Mouse (Mus musculus) brain, adult 10 weeks (tissue): ENCODE data around the gene Hoxa3. TPM values are rescaled to one million over a fixed set of nuclear protein-coding genes. Genes with fewer than 3 reads are reported as not detected.

Source experiments
- polyA plus RNA-seq: library from polyadenylated mRNA; stranded (reverse); fragments of 350-450 nt; fragmentation: Illumina TruSeq; extraction: RNeasy Lipid Tissue Mini Kit (QIAGEN cat#74804); gene quantifications from one replicate; pipeline ENCODE4 v1.2.3, GENCODE M21; 2015; ENCODE audit warnings: low read depth, low replicate concordance

The Hoxa3 gene
- not detected for polyA plus RNA-seq

DNA sequence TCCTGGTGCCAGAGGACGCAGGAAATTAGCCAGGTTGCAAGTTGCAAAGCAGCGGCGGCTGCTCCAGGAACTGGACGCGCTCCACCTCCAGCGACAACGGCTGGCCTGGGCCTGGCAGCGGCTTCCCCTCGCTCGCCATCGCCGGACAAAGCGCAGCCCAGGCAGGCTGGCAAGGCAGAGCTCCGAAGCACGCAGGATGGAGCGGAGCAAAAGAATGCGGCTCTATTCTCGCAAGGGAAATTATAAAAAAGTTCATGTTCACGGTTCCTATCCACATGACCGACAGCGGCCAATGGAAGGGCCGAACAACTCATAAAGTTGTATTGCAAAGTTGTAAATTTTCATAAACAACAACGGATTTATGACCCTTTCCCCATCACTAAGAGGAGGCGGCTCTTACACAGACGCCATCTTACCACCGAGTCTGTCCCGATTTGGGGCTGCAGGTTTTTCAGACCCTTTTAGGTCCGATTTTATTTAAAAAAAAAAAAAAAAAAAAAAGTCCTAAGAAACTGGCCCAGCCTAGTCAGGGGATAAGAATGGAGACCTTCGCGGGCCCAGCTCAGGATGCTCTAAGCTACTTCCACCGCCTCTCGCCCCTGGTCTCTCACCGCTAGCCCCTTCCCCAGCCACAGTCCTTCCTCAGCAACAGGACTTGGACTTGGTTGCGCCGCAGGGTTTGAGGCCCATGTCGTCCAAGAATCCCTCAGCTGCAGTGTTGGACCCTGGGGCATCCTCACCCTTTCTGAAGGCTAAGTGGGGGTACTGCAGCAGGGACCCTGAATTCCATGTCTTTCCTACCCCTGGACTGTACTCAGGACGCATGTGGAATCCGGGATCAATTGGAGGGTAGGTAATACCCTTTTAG lies at the start of gene Hoxa3, which contains the start of gene Gm28308:
Hoxa3 (minus strand) TSS at position 218 of the 868 bp plus-strand sequence.
Gm28308 (minus strand) TSS at position 221 of the 868 bp plus-strand sequence.

DNA sequence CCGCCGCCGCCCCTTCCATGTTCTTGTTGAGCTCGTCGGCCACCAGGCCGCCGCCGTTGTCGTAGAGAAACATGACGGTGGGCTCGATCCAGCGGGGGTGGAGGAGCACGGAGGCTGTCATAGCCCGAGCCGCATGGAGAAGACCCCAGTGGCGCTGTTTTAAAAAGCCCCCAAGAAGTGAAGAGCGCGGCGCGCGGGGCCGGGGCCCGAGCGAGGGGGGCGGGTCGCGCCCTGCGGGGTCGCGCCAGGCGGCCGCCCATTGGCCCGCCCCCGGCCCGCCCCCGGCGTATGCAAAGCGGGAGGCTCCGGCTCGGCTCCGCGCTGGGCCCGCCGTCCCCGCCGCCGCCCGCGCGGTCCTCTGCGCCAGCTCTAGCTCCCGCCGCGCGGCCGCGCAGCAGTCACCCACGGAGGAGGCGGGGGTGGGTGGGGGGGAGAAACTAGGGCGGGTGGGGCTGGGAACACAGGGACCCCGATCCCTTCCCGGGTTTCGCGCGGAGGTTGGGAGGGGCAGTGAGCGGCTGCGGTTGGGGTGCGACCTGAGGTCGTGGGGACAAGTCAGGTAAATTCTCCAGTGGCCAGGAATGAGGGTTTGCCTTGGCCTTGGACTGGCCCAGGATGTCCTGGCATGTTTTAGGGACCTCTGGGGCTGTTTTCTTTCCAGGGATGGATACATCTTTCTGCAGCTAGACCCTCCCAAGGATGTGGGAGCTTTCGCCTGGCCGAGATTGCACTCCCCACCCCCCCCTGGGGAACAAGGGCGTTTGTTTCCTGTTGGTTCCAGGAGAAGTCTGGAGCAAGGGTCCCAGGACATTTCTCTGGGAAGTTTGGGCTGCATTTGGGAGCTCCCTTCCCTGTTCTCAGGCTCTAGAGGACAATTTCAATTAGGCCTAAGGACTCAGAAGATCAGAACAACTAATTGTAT lies 47.8 kb upstream of the Hoxa3 start, which contains the start of gene Hoxa13:
Hoxa13 (minus strand) TSS at position 227 of the 922 bp plus-strand sequence.

DNA sequence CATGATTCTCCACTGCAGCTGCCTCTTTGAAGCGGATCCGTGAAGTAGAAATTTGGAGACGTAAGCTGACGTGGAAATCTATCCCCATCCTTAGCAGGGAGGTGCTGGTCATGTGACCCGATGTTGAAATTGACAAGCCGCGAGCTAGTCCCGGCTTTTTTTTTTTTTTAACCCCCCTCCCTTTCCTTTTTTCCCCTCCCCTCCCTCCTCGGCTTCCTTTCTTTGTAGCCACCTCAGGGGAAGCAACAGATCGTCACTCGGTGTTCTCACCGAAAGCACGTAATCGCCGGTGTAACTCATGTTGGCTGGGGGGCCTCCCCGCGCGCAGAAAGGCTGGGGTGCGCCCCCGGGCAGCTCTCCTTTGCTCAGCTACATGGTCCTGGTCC lies 32.6 kb upstream of the Hoxa3 start, which contains the start of gene Hoxa11:
Hoxa11 (minus strand) TSS at position 54 of the 386 bp plus-strand sequence.

DNA sequence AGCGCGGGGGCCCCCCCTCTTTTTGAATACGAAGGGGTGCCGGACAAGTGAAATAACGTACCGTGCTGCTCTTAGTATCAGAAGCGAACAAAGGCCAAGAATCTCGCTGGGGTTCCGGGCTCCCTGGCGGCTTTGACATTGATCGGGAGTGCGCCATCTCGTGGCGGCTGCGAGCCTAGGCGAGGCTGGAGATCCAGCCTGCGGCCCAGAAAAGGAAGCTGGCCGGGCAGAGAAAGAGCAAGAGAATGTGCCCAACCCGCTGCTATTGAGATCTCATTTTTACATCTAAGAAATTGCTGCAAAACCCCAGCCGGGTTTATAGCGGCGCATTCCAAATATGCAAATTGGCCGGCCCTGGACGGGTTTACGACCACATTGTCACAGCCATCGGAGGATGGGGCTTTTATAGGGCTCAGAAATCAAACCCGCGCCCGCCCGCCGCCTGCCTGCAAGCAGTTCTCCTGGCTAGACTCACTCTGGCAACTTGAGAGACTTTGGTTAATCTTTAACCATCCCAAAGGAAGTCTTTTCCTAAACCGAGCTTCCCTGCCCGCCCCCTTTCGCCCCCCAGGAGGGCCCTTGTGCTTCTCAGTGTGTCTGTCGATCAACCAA lies 27.4 kb upstream of the Hoxa3 start, which contains the start of gene Hoxa10:
Hoxa10 (minus strand) TSS at position 466 of the 612 bp plus-strand sequence.

DNA sequence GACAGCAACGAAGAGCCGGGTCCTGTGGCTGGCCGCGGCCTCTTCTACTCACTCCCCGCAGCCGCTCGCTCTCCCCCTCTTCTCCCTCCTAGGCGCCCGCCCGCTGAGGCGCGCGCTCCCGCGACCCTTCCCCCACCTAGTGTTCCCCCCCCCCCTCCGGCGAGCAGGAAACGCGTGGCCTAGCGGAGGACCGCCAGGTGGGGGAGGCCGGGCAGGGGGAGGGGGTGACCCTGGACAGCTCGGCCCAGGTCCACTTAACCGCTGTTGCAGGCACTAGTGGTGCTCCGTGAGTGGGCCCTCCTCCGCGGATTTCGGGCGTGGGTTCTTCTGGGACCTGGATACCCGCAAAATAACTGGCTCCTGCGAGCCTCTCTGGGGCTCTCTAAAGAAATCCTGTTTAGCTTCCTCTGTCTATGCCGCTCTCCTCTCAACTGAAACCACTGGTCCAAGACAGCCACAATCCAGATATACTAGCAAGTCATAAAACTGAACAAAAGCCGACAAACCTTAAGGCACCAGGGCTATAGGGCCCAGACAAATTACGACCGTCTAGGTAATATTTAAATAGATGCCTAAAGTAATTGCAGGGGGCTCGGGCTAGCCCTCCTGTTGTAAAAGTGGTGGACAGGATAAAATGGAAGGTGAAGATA lies 17.5 kb upstream of the Hoxa3 start, which contains the start of gene Hoxa9:
Hoxa9 (minus strand) TSS at position 574 of the 650 bp plus-strand sequence.

DNA sequence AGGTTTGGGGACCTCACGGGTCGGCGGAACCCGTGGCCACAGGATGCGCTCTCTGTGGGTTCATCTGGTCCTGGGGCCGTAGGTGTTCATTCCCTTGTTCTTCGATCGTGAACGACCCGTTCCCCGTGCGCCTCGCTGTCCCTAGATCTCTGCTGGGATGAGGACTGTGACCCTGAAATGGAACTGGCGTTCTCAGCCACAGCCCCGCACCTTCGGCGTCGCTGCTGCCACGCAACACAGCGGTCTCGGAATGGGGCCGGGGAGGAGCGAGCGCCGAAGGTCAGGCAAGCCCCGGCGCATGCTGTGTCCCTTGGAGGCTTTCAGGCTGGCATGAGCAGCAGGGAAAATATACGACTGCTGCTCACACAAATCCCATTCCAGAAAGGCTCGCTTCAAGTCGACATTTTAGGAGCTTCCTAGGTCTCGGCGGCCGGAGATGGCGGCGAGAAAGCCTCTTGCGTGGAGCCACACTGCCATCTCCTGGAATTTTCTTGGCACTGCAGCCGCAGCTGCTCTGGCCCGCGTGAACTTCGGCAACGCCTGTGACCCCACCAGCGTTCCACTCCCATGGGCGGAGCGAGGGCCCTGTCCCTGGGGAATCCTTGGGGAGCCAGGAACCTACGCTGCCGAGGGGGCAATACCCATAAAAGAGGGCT lies 8.3 kb upstream of the Hoxa3 start, which contains the start of gene Hoxa7:
Hoxa7 (minus strand) TSS at position 518 of the 656 bp plus-strand sequence.

DNA sequence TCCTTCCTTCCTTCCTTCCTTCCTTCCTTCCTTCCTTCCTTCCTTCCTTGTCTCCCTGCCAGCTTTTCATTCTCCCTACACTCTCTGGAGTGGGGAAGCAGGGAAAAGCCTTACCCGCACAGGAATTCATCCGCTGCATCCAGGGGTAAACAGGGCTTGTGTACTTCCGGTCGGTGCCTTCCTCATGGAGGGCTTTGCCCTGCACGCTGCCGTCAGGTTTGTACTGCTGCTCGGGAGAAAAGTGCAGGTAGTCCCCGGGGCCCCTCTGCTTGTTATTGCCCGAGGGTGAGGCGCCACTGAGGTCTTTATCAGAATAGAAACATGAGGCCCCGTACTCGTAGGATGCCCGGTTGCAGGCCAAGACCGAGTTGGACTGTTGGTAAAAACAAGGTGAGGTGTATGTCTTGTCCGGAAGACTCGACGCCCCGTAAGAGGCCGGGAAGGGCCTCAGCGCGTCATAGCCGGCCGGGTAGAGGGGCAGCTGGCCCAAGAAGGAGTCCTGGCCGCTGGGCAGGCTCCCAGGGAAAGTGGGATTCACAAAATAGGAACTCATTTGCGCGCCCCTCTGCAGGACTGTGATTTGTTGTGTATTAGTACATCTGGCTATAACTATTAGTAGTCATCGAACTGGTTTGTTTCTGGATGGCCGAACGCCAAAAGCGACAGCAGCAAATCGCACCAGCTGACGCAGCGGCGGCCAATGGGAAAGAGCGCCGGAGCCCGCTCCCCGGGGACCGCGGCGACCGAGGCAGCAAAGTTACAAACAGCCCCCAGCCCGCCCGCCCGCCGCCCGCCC lies 4.9 kb downstream of the Hoxa3 start, which contains the start of gene Hoxa6:
Hoxa6 (minus strand) TSS at position 651 of the 796 bp plus-strand sequence.

DNA sequence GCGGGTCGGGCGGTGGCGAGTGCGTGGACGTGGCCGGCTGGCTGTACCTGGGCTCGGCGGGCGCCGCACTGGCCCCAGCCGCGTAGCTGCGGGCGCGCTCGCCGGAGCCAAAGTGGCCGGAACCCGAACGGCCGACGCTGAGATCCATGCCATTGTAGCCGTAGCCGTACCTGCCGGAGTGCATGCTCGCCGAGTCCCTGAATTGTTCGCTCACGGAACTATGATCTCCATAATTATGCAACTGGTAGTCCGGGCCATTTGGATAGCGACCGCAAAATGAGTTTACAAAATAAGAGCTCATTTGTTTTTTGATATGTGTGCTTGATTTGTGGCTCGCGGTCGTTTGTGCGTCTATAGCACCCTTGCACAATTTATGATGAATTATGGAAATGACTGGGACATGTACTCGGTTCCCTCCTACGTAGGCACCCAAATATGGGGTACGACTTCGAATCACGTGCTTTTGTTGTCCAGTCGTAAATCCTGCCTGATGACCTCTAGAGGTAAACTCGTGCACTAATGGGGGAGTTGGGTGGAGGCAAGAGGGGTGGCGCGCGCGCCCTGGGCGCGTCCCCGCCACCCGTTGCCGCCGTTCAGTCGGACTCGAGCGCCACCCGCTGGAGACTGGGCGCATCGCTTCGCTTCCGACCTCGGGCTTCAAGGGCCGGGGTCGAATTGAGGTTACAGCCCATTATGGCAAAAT lies 8.9 kb downstream of the Hoxa3 start, which contains the start of gene Hoxa5:
Hoxa5 (minus strand) TSS at position 538 of the 703 bp plus-strand sequence.

DNA sequence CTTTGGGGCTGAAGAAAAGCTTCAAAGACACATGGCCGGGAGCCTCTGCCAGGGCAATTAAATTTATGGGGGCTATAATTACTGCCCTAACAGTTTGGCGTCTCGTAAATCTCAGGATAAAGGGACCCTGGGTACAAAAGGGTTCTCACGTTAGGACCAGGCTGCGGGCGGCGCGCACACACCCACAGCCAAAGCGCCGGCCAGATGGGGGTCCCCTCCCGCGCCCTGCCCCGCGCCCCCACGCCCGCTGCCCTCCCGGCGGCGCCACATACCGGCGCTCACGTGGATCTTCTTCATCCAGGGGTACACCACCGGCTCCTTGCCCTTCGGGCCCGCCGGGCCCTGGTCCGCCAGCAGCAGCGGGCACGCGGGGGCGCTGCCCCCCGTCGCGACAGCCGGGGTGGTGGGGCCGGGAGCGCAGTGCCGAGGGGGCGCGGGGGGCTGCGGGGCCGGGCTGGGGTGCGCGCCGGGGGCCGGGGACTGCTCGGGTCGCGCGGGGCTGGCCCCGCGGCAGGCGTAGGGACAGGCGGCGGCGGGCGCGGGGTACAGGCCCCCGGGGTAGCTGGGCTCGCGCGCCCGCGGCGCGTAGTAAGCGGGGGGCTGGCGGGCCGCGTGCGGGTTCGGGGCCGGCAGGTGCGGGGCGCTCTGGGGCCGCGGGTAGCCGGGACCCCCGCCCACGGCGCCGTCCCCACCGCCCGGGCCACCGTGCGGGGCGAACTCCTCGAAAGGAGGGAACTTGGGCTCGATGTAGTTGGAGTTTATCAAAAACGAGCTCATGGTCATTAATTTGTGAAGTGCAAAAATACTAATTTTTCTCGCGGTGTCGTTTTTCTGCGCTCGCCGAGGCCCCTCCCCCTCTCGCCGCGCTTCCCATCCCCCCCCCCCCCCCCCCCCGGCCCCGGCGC lies 22.0 kb downstream of the Hoxa3 start, which contains the start of gene Hoxa4:
Hoxa4 (minus strand) TSS at position 848 of the 905 bp plus-strand sequence.

DNA sequence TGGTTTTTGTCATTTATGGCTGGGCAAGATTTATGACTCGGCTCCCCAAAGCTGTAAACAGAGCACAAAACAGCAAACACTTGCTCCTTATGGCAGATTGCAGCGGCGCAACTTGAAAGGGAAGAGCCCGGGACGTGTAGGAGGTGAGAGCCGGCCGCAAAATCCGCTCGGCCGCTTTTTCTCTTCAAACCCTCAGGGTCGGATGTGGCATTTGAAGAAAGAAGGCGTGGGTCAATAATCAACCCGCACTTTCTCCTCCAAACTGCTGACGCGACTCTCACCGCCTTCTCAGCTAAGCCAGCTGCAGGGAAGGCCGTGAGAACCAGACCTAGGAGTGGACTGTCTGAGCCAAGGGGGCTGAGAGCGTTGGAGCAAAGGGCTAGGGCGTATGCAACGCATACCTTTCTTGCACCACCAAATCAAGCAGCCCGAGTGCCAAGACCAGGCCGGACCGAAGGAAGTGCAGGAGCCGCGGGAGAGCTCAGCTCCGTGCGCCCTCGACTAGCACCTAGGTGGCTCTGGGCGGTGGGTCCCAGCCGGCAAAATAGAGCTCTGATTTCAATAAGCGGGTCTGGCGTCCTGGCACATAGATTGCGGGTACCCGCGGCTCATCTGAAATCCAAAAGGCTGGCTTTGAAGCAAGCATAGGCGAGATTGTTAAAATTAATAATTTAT lies 35.9 kb downstream of the Hoxa3 start, which contains the start of gene 5730596B20Rik:
5730596B20Rik (plus strand) TSS at position 438 of the 675 bp plus-strand sequence.

DNA sequence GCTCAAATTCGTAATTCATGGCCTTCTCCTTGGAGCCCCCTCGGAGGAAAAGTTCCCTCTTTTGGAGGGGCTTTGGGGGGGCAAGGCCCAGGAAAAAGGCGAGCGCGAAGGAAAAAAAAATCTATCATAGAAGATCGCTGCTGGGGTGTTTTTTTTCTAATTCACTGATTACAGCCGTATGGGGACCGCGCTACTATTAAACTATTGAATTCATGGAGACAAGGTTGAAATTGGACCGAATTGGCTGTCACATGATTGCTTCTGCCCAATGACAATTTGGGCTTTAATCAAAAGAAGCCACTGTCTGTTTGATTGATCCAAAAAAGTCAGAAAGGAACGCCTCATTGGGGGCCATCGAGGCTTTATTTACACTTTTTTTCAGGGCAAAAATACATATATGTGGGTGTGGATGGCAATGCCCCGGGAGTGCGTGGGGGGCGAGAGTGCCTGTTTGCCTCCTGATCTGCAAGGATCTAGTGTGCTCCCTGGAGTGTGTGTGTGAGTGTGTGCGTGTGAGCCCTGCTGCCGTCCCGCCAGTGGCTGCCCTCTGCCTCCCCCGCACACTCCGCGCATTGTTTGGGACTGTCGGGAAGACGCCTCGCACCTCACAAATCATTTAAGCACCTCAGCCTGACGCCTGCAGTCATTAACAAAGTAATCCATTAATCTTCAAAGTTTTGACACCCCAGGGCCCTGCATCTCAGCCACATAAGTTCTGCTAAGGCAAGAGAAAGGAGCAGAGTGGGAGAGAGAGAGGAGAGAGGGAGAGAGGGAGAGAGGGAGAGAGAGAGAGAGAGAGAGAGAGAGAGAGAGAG lies 48.3 kb downstream of the Hoxa3 start, which contains the start of gene Hoxa2:
Hoxa2 (minus strand) TSS at position 206 of the 815 bp plus-strand sequence.

DNA sequence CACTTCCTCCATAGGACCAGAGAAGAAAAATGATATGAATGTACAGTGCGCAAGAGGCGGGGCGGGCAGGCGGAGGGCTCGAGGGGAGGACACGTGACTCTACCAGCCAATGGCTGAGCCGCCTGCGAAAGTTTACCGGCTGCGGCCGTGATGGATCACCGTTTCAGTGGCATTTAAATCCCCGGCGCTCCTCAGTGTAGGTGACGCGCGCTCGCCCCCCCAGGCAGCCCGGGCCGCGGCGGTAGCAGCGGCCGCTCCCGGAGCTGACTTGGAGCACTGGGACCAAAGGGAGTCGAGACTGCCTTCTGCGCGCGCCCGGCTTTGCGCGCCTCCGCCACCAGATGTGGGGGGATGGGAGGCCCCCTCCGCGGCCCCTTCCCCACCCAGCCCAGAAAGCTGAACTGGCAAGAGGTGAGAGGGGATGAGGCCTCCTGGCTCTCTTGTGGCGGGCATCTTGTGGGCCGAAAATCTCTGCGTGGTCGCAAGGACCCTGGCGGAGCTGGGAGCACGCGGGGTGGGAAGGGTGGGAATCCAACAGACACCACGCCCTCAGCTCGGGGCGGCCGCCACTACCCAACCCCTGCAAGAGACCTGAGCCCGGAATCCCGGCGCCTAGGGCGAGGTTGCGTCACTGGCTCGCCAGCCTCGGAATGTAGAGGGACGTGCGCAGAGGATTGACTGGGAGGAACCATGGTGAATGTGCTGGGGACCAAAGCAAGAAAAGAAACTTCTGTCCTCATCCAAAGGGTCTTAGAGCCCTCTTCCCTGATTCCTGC lies 54.7 kb downstream of the Hoxa3 start, which contains the start of gene Hoxa1:
Hoxa1 (minus strand) TSS at position 42 of the 776 bp plus-strand sequence.

